Mouse (Mus musculus) neural tube, embryonic 10.5 days (tissue): Measurements from ENCODE around the gene Dbx2.

ENCODE experiments used
- DNase-seq: peaks from one replicate; pipeline ENCODE4 v3.0.0-alpha.2; 2017; ENCODE audit warnings: low spot score; ENCODE audit errors: extremely low spot score

Dbx2 gene

DNA sequence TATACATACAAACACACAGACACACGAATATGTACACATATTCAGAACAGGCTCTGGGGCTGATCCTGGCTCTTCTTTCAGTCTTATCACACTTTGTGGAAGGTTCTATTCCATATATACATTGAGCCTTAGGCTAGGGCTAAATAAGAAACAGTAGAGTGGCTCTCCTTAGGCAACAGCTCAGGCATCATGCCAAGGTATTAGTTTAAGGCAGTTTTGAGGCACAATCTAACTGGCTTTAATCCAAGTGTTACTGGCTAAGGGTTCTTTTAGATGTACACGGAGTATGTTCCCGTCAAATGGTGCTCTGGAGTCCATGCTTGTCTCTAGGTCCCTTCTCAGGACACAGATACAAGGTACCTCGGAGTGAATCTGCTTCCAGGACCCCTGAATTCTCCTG, 31.4 kb downstream of the Dbx2 start:
- DNase-seq = no peak

DNA sequence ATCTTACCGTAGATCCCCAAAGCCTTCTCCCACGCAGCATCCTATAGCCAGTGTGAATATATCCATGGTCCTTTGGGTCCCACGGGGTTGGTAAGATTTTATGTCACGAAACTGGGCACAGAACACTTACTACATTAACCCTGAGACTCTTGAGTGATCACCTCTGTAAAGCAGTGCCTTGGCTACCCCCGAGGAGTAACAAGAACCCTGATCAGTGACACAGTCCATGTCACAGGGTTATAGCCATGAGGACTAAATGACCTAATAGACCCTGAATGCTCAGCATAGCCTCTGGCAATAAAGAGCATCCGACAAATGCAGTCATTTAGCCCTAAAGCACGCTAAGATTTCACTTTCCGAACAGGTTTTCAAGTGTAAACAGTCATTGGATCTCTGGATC, 33.0 kb downstream of the Dbx2 start:
- DNase-seq = no peak

- no peak for DNase-seq
These were observed 43.2 kb downstream of the Dbx2 start for GRCm38 (mm10) chr15:95612600-95612999.

GRCm38 (mm10) chr15:95601179-95601578, 54.6 kb downstream of the Dbx2 start:
- DNase-seq = no peak

- peak; percentile 25 for DNase-seq
These were observed 57.1 kb downstream of the Dbx2 start for GRCm38 (mm10) chr15:95598630-95599029.

- DNase-seq = no peak
These were observed 68.9 kb downstream of the Dbx2 start for GRCm38 (mm10) chr15:95586906-95587305.

- no peak for DNase-seq
These were observed 70.9 kb downstream of the Dbx2 start for GRCm38 (mm10) chr15:95584891-95585290.

GRCm38 (mm10) chr15:95574661-95575060, 81.1 kb downstream of the Dbx2 start:
- DNase-seq = peak; percentile 66
